Mouse (Mus musculus): ENCODE data around the gene Rbm33. TPM values are rescaled to one million over a fixed set of nuclear protein-coding genes. Genes with fewer than 3 reads are reported as not detected.

The Rbm33 gene
- polyA plus RNA-seq, 1 experiment from 2014 or later: 6.9 TPM

DNA sequence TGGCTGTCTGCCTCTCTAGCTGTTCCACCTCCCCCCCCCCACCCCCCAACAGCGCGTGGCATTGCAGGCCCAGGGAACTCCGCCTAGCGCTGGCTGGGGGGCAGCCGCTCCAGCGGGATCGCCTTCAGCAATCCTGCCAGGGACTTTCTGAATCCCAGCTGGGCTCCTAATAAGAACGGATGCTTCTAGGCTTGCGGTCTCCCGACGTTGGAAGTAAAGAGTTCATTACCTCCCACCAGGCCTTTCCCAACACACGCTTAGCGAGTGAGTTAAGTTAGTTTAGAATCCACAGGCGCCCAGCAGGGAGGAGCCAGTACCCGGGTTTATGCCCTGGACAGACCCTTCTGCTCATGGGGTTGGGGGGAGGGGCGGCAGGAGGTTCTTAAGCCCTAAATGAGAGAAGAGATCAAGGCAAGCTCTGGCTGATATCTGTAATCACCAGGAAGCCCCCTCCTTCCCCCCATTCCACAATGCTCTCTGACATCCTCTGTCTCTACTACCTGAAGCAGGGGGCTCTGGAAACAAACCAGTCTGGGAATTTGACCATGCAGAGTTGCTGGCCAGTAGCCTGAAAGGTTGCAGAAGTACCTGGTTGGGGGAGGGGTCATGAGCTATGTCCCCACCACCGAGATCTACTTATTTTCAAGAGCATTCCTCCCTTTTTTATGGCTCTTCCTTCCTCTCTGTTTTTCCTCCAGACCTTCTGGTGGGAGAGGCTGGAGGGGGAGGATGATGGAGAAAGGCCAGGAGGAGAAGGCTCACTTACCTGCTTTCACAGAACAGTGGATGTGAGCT, 143.8 kb downstream of the Rbm33 start:
- H3K4me1 ChIP-seq (ENCODE audit: control insufficient read depth, low read depth, low read length): no peaks in the 10 kb centered on the region; the same call in 1 of the 2 replicates
- no peak overlapping the region for H3K4me2 ChIP-seq (ENCODE audit: low read depth, low read length)
- H3K27me3 ChIP-seq (ENCODE audit: control insufficient read depth, insufficient read depth, low read depth, low read length): peaks cover 96% of the 10 kb centered on the region
- H3K9me3 ChIP-seq (replicated peaks; ENCODE audit: control insufficient read depth, low read length): no peaks in the 10 kb centered on the region
- no peak overlapping the region for H3K9ac ChIP-seq (ENCODE audit: low read depth, low read length)
- no peak overlapping the region for H3K4me3 ChIP-seq (ENCODE audit: low read depth, low read length)
- H3K36me3 ChIP-seq (ENCODE audit: control insufficient read depth, insufficient read depth): no peaks in the 10 kb centered on the region
- 2% methylated on average over 17 of the region's 17 CpGs for WGBS (ENCODE audit: insufficient replicate concordance)
- no peak overlapping the region for H3K27ac ChIP-seq (ENCODE audit: low read length)
- no peak for ATAC-seq (ENCODE audit: low read depth)

DNA sequence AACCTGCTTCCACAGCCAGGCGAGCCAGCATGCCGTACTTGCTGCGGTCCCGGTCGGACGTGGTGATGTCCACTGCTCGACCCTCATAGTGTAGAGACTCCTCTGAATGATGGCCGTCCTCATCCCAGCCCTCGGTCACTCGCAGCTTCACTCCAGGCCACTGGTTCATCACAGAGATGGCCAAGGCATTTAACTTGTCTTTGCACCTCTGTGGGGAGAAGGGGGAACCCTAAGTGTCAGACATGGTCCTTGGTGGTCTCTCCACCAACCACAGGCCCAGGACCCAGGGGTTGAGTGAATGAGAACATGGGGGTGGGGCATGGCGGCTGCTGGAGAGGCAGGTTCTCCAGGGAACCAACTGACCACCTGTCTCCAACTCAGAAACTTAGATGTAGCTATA, 144.5 kb downstream of the Rbm33 start:
- Histone ChIP-seq H3K4me2 (ENCODE audit: low read depth, low read length) (no peak overlapping the region), H3K36me3 (ENCODE audit: control insufficient read depth, insufficient read depth) (no peaks in the 10 kb centered on the region), H3K27ac (ENCODE audit: low read length) (no peak overlapping the region), H3K4me3 (ENCODE audit: low read depth, low read length) (no peak overlapping the region), H3K4me1 (ENCODE audit: control insufficient read depth, low read depth, low read length) (no peaks in the 10 kb centered on the region; the same call in 1 of the 2 replicates), H3K27me3 (ENCODE audit: control insufficient read depth, insufficient read depth, low read depth, low read length) (peaks cover 97% of the 10 kb centered on the region), H3K9me3 (replicated peaks; ENCODE audit: control insufficient read depth, low read length) (no peaks in the 10 kb centered on the region), H3K9ac (ENCODE audit: low read depth, low read length) (no peak overlapping the region)
- ATAC-seq (ENCODE audit: low read depth): no peak
- 5% methylated on average over 11 of the region's 11 CpGs for WGBS (ENCODE audit: insufficient replicate concordance)

DNA sequence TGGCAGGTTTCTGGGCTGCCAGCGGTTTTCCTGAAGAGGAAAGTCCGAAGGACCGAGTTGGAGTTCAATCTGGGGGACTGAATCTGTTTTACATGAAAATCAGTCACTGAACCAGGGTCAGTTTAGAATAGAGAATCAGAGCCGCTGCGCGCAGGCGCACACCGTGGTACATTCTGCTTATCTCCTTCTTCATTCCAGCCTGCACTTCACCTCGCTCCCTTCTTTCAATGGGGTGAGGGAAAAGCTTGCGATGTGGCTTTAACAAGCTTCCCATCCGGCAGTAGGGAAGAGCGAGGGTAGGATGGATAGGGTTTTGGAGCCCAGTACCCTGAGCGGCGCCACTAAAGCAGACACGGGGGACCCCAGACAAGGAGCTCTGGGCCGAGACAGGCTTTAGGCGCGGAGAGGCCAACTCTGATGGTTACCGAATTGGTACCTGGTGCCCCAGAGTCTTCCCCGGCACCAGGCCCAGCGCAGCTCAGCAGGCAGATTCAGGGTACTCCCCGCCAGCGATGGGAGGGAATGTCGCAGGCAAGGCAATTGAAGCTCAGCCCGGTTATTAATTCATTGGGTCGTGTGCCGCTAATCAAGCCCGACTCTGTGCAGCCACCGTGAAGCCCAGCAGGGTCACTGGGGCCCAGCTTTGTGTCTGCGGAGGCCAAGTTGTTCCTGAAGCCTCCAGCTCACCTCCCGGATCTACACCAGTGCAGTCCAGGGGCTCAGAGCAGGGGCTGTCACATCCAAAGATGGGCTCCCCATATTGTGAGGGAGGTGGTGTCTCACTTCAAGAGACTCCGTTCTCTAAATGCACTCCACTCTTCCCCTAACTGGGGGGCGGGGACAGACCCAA, 146.0 kb downstream of the Rbm33 start:
- no peak overlapping the region for H3K4me3 ChIP-seq (ENCODE audit: low read depth, low read length)
- H3K27me3 ChIP-seq (ENCODE audit: control insufficient read depth, insufficient read depth, low read depth, low read length): peaks cover 100% of the 10 kb centered on the region
- ATAC-seq (ENCODE audit: low read depth): no peak
- no peaks in the 10 kb centered on the region for H3K9me3 ChIP-seq (replicated peaks; ENCODE audit: control insufficient read depth, low read length)
- no peak overlapping the region for H3K4me2 ChIP-seq (ENCODE audit: low read depth, low read length)
- no peaks in the 10 kb centered on the region for H3K36me3 ChIP-seq (ENCODE audit: control insufficient read depth, insufficient read depth)
- 3% methylated on average over 33 of the region's 33 CpGs for WGBS (ENCODE audit: insufficient replicate concordance)
- no peak overlapping the region for H3K9ac ChIP-seq (ENCODE audit: low read depth, low read length)
- no peak overlapping the region for H3K27ac ChIP-seq (ENCODE audit: low read length)
- H3K4me1 ChIP-seq (ENCODE audit: control insufficient read depth, low read depth, low read length): no peaks in the 10 kb centered on the region; the same call in 1 of the 2 replicates

DNA sequence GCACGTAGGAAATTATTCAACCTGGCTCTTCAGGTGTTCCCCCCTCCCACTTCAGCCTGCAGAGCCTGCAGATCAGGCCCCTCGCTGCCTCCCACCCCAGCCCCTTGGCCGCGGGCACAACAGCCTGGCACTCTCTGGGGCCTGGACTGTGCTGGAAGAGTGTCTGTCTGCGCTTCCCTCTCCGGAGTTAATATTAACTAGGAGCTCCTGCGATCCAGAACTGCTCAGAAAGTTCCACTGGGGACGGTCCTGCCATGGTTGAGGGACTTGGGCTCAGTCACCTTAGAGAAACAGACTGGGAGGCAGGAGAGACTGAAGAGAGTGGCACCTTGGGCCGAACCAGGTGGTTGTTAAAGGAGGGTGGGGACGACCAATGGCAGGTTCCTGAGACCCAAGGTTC, 146.7 kb downstream of the Rbm33 start:
- 3% methylated on average over 10 of the region's 10 CpGs for WGBS (ENCODE audit: insufficient replicate concordance)
- peak overlapping the region; percentile 55 for H3K4me2 ChIP-seq (ENCODE audit: low read depth, low read length)
- no peak overlapping the region for H3K9ac ChIP-seq (ENCODE audit: low read depth, low read length)
- H3K36me3 ChIP-seq (ENCODE audit: control insufficient read depth, insufficient read depth): no peaks in the 10 kb centered on the region
- no peaks in the 10 kb centered on the region for H3K9me3 ChIP-seq (replicated peaks; ENCODE audit: control insufficient read depth, low read length)
- ATAC-seq (ENCODE audit: low read depth): no peak
- no peaks in the 10 kb centered on the region for H3K4me1 ChIP-seq (ENCODE audit: control insufficient read depth, low read depth, low read length)
- no peak overlapping the region for H3K27ac ChIP-seq (ENCODE audit: low read length)
- H3K27me3 ChIP-seq (ENCODE audit: control insufficient read depth, insufficient read depth, low read depth, low read length): peaks cover 100% of the 10 kb centered on the region
- H3K4me3 ChIP-seq (ENCODE audit: low read depth, low read length): peak overlapping the region; percentile 46; the same call in 1 of the 2 replicates

DNA sequence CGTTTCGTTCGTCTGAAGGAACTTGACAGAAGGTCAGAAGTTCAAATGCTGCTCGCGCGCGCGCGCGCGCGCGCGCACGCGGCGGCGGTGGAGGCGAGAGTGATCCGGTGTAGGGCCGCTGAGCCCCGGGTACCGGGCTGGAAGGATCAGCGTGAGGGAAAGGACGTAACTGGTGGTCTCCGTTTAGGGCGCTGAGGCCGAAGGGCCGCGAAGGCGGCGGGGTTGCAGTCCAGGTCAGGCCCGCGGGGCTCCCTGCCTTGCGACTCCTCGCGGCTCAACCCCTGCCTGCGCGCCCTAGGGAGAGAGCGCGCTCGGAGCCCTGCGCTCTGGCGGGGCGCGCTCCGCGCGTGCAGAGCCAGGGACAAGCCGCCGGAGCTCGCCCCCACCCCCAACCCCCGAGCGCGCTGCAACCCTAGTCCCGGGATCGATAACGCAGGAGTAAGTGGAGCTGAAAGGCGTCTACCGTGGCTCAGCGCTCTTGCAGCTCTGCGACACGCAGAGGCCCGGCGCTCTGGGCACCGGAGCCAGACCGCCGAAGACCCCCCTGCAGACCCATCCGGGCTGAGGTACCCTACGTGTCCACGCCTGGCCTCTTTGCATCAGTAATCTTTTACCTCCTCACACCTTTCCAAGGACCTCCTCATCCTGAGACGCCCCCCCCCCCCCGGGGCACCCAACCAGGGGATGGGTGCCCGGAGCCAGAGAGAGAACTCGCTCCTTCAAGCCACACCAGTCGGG, 147.6 kb downstream of the Rbm33 start:
- no peaks in the 10 kb centered on the region for H3K9me3 ChIP-seq (replicated peaks; ENCODE audit: control insufficient read depth, low read length)
- H3K4me1 ChIP-seq (ENCODE audit: control insufficient read depth, low read depth, low read length): no peaks in the 10 kb centered on the region
- H3K4me3 ChIP-seq (ENCODE audit: low read depth, low read length): peak overlapping the region; percentile 46
- no peak for ATAC-seq (ENCODE audit: low read depth)
- 1% methylated on average over 74 of the region's 76 CpGs for WGBS (ENCODE audit: insufficient replicate concordance)
- H3K27ac ChIP-seq (ENCODE audit: low read length): no peak overlapping the region
- H3K9ac ChIP-seq (ENCODE audit: low read depth, low read length): no peak overlapping the region
- H3K36me3 ChIP-seq (ENCODE audit: control insufficient read depth, insufficient read depth): no peaks in the 10 kb centered on the region
- H3K27me3 ChIP-seq (ENCODE audit: control insufficient read depth, insufficient read depth, low read depth, low read length): peaks cover 92% of the 10 kb centered on the region
- H3K4me2 ChIP-seq (ENCODE audit: low read depth, low read length): peak overlapping the region; percentile 55

DNA sequence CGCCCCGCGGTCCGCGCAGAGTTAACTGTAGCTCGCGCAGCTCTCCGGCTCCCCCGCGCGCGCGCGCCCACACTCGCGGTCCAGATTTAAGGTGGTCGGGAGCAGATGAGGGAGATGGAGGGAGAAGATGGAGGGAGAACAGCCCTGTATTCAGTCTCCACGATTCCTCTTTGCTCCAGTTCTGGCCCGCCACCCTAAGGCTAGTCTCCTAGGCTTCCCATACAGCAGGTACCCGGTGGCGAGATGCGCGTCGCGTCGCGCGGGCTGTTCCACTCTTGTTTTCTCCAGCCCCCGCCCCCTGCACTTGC, 148.1 kb downstream of the Rbm33 start:
- Histone ChIP-seq H3K27me3 (ENCODE audit: control insufficient read depth, insufficient read depth, low read depth, low read length) (peaks cover 87% of the 10 kb centered on the region), H3K4me2 (ENCODE audit: low read depth, low read length) (peak overlapping the region; percentile 55; the same call in 1 of the 2 replicates), H3K27ac (ENCODE audit: low read length) (no peak overlapping the region), H3K9me3 (replicated peaks; ENCODE audit: control insufficient read depth, low read length) (no peaks in the 10 kb centered on the region), H3K36me3 (ENCODE audit: control insufficient read depth, insufficient read depth) (no peaks in the 10 kb centered on the region), H3K4me3 (ENCODE audit: low read depth, low read length) (peak overlapping the region; percentile 46; the same call in 1 of the 2 replicates), H3K4me1 (ENCODE audit: control insufficient read depth, low read depth, low read length) (no peaks in the 10 kb centered on the region), H3K9ac (ENCODE audit: low read depth, low read length) (no peak overlapping the region)
- 2% methylated on average over 29 of the region's 29 CpGs for WGBS (ENCODE audit: insufficient replicate concordance)
- no peak for ATAC-seq (ENCODE audit: low read depth)

DNA sequence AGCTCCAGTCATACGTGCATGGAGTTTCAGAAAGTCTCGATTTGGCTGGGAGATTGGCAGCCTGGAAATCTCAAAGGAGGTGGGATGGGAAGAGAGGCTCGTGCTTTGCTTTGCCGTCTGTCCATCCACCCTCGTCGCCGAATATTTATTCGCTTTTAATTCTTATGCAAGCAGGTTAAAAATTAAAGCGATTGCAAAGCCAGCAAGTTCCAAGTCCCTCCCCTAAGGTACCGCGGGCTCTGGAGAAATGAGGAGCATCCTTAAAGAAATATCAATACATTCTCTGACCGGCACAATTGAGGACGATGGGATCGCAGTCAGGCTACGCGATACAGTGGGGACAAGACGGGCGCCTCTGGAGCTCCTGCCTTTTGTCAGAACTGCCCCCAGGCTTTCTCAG, 148.6 kb downstream of the Rbm33 start:
- H3K27me3 ChIP-seq (ENCODE audit: control insufficient read depth, insufficient read depth, low read depth, low read length): peaks cover 82% of the 10 kb centered on the region
- no peaks in the 10 kb centered on the region for H3K9me3 ChIP-seq (replicated peaks; ENCODE audit: control insufficient read depth, low read length)
- no peak overlapping the region for H3K4me3 ChIP-seq (ENCODE audit: low read depth, low read length)
- no peak for ATAC-seq (ENCODE audit: low read depth)
- no peaks in the 10 kb centered on the region for H3K36me3 ChIP-seq (ENCODE audit: control insufficient read depth, insufficient read depth)
- H3K27ac ChIP-seq (ENCODE audit: low read length): no peak overlapping the region
- H3K4me2 ChIP-seq (ENCODE audit: low read depth, low read length): no peak overlapping the region
- 4% methylated on average over 18 of the region's 18 CpGs for WGBS (ENCODE audit: insufficient replicate concordance)
- H3K4me1 ChIP-seq (ENCODE audit: control insufficient read depth, low read depth, low read length): no peaks in the 10 kb centered on the region
- H3K9ac ChIP-seq (ENCODE audit: low read depth, low read length): no peak overlapping the region

DNA sequence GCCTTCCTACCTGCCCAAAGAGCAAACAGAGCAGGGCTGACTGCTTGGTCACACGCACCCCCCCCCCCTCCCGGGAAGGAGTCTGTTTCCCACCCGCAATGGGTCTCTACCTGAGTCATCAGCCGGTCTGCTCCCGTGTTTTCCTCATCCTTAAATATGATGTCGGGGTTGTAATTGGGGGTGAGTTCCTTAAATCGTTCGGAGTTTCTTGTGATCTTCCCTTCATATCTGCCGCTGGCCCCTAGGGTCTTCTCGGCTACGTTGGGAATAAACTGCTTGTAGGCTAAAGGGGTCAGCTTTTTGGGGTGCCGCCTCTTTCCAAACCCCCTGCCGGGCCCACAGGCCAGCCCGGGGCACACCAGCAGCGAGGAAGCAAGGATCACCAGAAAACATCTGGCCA, 149.4 kb downstream of the Rbm33 start:
- Histone ChIP-seq H3K4me1 (ENCODE audit: control insufficient read depth, low read depth, low read length) (no peaks in the 10 kb centered on the region), H3K9me3 (replicated peaks; ENCODE audit: control insufficient read depth, low read length) (no peaks in the 10 kb centered on the region), H3K27me3 (ENCODE audit: control insufficient read depth, insufficient read depth, low read depth, low read length) (peaks cover 74% of the 10 kb centered on the region), H3K4me3 (ENCODE audit: low read depth, low read length) (no peak overlapping the region), H3K27ac (ENCODE audit: low read length) (no peak overlapping the region), H3K4me2 (ENCODE audit: low read depth, low read length) (no peak overlapping the region), H3K9ac (ENCODE audit: low read depth, low read length) (no peak overlapping the region), H3K36me3 (ENCODE audit: control insufficient read depth, insufficient read depth) (no peaks in the 10 kb centered on the region)
- no peak for ATAC-seq (ENCODE audit: low read depth)
- WGBS (ENCODE audit: insufficient replicate concordance): under 1% methylated on average over 15 of the region's 15 CpGs

Measured in liver, embryonic 16.5 days (tissue).